Comparison of ENCODE assay signal across 8 mouse cellular contexts in the genomic region with DNA sequence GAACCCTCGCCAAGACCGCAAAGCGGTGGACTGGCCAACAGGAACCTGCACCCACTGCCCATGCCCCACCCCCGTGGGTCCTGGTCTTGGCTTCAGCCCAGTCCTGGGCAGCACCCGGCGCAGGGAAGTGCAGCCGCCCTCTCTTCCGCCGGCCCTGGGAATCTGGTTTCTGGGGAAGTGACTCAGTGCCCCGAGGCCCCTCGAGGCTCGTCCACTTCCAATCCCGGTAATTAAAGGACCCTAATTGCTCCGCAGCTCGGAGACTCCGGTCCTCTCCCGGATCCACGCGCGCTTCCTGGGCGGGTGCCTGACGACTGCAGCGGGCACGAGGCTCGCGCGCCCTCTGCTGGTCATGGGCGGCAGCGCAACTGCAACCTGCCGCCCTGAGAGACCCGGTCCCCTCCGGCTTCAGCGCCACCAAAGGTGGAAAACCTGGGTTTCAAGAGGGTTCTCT. TPM values are rescaled to one million over a fixed set of nuclear protein-coding genes. Genes with fewer than 3 reads are reported as not detected.
DNase-seq lines count a peak whose midpoint lies in the region; ATAC-seq and TF ChIP-seq lines count a peak whose summit lies in the region.

No protein-coding gene starts in this region.

- no peaks in the 10 kb centered on the region for H3K9me3 ChIP-seq in embryonic facial prominence, embryonic 15.5 days (replicated peaks)
- no peaks in the 10 kb centered on the region for H3K9me3 ChIP-seq in heart, embryonic 11.5 days (replicated peaks; ENCODE audit: control insufficient read depth, low read length)
- no peaks in the 10 kb centered on the region for H3K9me3 ChIP-seq in kidney, embryonic 15.5 days (replicated peaks)
- H3K9me3 ChIP-seq in liver, embryonic 13.5 days (replicated peaks): no peaks in the 10 kb centered on the region

- H3K4me1 ChIP-seq in bone marrow, adult 2 months (ENCODE audit: control insufficient read depth, insufficient read depth, low read length): peaks cover 2% of the 10 kb centered on the region; the same call in 1 of the 2 replicates
- H3K4me1 ChIP-seq in embryonic facial prominence, embryonic 15.5 days: peaks cover 34% of the 10 kb centered on the region
- H3K4me1 ChIP-seq in heart, embryonic 11.5 days (ENCODE audit: control insufficient read depth, insufficient read depth, low read length): peaks cover 24% of the 10 kb centered on the region
- peaks cover 50% of the 10 kb centered on the region for H3K4me1 ChIP-seq in kidney, embryonic 15.5 days
- peaks cover 50% of the 10 kb centered on the region for H3K4me1 ChIP-seq in liver, embryonic 13.5 days (replicated peaks)

- H3K4me3 ChIP-seq in bone marrow, adult 2 months (replicated peaks; ENCODE audit: control insufficient read depth, low read depth, low read length): peak overlapping the region; percentile 59
- H3K4me3 ChIP-seq in embryonic facial prominence, embryonic 15.5 days (replicated peaks): peak overlapping the region; percentile 58
- H3K4me3 ChIP-seq in heart, embryonic 11.5 days (ENCODE audit: low read depth, low read length): peak overlapping the region; percentile 51
- H3K4me3 ChIP-seq in kidney, embryonic 15.5 days (replicated peaks): peak overlapping the region; percentile 55
- peak overlapping the region; percentile 63 for H3K4me3 ChIP-seq in liver, embryonic 13.5 days (replicated peaks)

- WGBS in bone marrow, adult 2 months: 1% methylated on average over 33 of the region's 33 CpGs
- WGBS in embryonic facial prominence, embryonic 15.5 days: under 1% methylated on average over 33 of the region's 33 CpGs
- under 1% methylated on average over 33 of the region's 33 CpGs for WGBS in heart, embryonic 11.5 days (ENCODE audit: insufficient replicate concordance)
- under 1% methylated on average over 33 of the region's 33 CpGs for WGBS in kidney, embryonic 15.5 days
- under 1% methylated on average over 33 of the region's 33 CpGs for WGBS in liver, embryonic 13.5 days (ENCODE audit: insufficient replicate concordance)

- H3K36me3 ChIP-seq in embryonic facial prominence, embryonic 15.5 days: no peaks in the 10 kb centered on the region
- H3K36me3 ChIP-seq in heart, embryonic 11.5 days (ENCODE audit: control insufficient read depth, insufficient read depth, low read length): no peaks in the 10 kb centered on the region; the same call in 1 of the 2 replicates
- H3K36me3 ChIP-seq in kidney, embryonic 15.5 days: no peaks in the 10 kb centered on the region
- H3K36me3 ChIP-seq in liver, embryonic 13.5 days: no peaks in the 10 kb centered on the region
- no peaks in the 10 kb centered on the region for H3K36me3 ChIP-seq in splenic B cell, adult 2 months (ENCODE audit: control insufficient read depth, insufficient read depth, low read length, poor library complexity, severe bottlenecking)

- ATAC-seq in embryonic facial prominence, embryonic 15.5 days (ENCODE audit: insufficient number of reproducible peaks, low FRiP score, low TSS enrichment, low read depth): peak; percentile 41; the same call in 1 of the 2 replicates
- no peak; the same call in 1 of the 2 replicates for ATAC-seq in heart, embryonic 11.5 days (replicated peaks; ENCODE audit: insufficient number of reproducible peaks, low FRiP score, low TSS enrichment)
- peak; percentile 41 for ATAC-seq in kidney, embryonic 15.5 days (replicated peaks; ENCODE audit: low FRiP score)
- ATAC-seq in liver, embryonic 13.5 days (ENCODE audit: low read depth): peak; percentile 68

- H3K27me3 ChIP-seq in embryonic facial prominence, embryonic 15.5 days: peaks cover 22% of the 10 kb centered on the region
- H3K27me3 ChIP-seq in heart, embryonic 11.5 days (ENCODE audit: control insufficient read depth, insufficient read depth, low read length): peaks cover 16% of the 10 kb centered on the region
- 0 out of 2 replicates have a peak, but pooled peaks cover 6% of the 10 kb centered on the region for H3K27me3 ChIP-seq in kidney, embryonic 15.5 days
- H3K27me3 ChIP-seq in liver, embryonic 13.5 days: peaks cover 39% of the 10 kb centered on the region
- H3K27me3 ChIP-seq in splenic B cell, adult 2 months (ENCODE audit: control insufficient read depth, insufficient read depth, low read length, poor library complexity, severe bottlenecking): no peaks in the 10 kb centered on the region

- no peak overlapping the region; the same call in 1 of the 2 replicates for H3K27ac ChIP-seq in bone marrow, adult 2 months (ENCODE audit: control insufficient read depth, insufficient read depth, low read depth, low read length, poor library complexity)
- 0 out of 2 replicates have a peak overlapping the region, but pooled peaks have one; percentile 13 for H3K27ac ChIP-seq in embryonic facial prominence, embryonic 15.5 days (replicated peaks)
- H3K27ac ChIP-seq in heart, embryonic 11.5 days (ENCODE audit: low read depth, low read length): no peak overlapping the region
- H3K27ac ChIP-seq in kidney, embryonic 15.5 days: peak overlapping the region; percentile 51; the same call in 1 of the 2 replicates
- H3K27ac ChIP-seq in liver, embryonic 13.5 days: no peak overlapping the region

- DNase-seq in B cell, adult 2 months: peak; percentile 88 to 90
- DNase-seq in liver, embryonic 13.5 days: peak; percentile 71
- peak; percentile 57 to 78 for DNase-seq in natural killer cell, adult 2 months (ENCODE audit: low spot score in 2 of 2)
- peak; percentile 88 for DNase-seq in splenic B cell, adult 2 months (ENCODE audit: low read depth, low spot score)

- peak overlapping the region; percentile 90 for H3K4me2 ChIP-seq in embryonic facial prominence, embryonic 15.5 days (replicated peaks)
- H3K4me2 ChIP-seq in heart, embryonic 11.5 days: peak overlapping the region; percentile 83
- peak overlapping the region; percentile 92 for H3K4me2 ChIP-seq in kidney, embryonic 15.5 days
- peak overlapping the region; percentile 89 for H3K4me2 ChIP-seq in liver, embryonic 13.5 days

- H3K9ac ChIP-seq in embryonic facial prominence, embryonic 15.5 days: peak overlapping the region; percentile 45
- peak overlapping the region; percentile 66 for H3K9ac ChIP-seq in heart, embryonic 11.5 days (ENCODE audit: low read depth, low read length)
- peak overlapping the region; percentile 58 for H3K9ac ChIP-seq in kidney, embryonic 15.5 days
- H3K9ac ChIP-seq in liver, embryonic 13.5 days: peak overlapping the region; percentile 75

- peak; percentile 31; the same call in 1 of the 2 replicates for TF ChIP-seq POLR2A in bone marrow, adult 2 months (IDR thresholded peaks at IDR 0.05; ENCODE audit: borderline replicate concordance, control insufficient read depth, low read depth, low read length)

- peak; percentile 92 for TF ChIP-seq CTCF in bone marrow, adult 2 months (IDR thresholded peaks at IDR 0.05; ENCODE audit: control insufficient read depth, insufficient read depth, low read length)

RNA-seq across cellular contexts. Expression of a gene that starts 5.2 kb away (rescaled TPM):
- 17.1 and 36.8 TPM in 2 replicates for polyA plus RNA-seq in bone marrow, adult 2 months (2011; ENCODE audit: insufficient read depth, insufficient read length, low replicate concordance, missing spikeins)
- polyA plus RNA-seq in embryonic facial prominence, embryonic 15.5 days (2015; fragmentation: Nextera tagmentation; extraction: Ambion mirVana): 17.5 and 18.7 TPM in 2 replicates
- 16.8 and 17.2 TPM in 2 replicates for polyA plus RNA-seq in heart, embryonic 11.5 days (2014; fragmentation: Nextera tagmentation; extraction: Ambion mirVana)
- polyA plus RNA-seq in kidney, embryonic 15.5 days (2015; fragmentation: Nextera tagmentation; extraction: Ambion mirVana): 18.6 and 19.4 TPM in 2 replicates
- 6.1 TPM in 2 replicates for polyA plus RNA-seq in liver, embryonic 13.5 days (2015; fragmentation: Nextera tagmentation; extraction: Ambion mirVana)

RNA-seq across cellular contexts. Expression of a gene that starts 6.1 kb away (rescaled TPM):
- 2.6 and 6.7 TPM in 2 replicates for polyA plus RNA-seq in bone marrow, adult 2 months (2011; ENCODE audit: insufficient read depth, insufficient read length, low replicate concordance, missing spikeins)
- 28.1 and 31.6 TPM in 2 replicates for polyA plus RNA-seq in embryonic facial prominence, embryonic 15.5 days (2015; fragmentation: Nextera tagmentation; extraction: Ambion mirVana)
- polyA plus RNA-seq in heart, embryonic 11.5 days (2014; fragmentation: Nextera tagmentation; extraction: Ambion mirVana): 10.6 and 11.8 TPM in 2 replicates
- 27.7 and 29.0 TPM in 2 replicates for polyA plus RNA-seq in kidney, embryonic 15.5 days (2015; fragmentation: Nextera tagmentation; extraction: Ambion mirVana)
- 3.7 and 4.0 TPM in 2 replicates for polyA plus RNA-seq in liver, embryonic 13.5 days (2015; fragmentation: Nextera tagmentation; extraction: Ambion mirVana)

Comparison
In these comparisons a context has a peak if more than half of its experiments do, and no peak if none do; other contexts are left out.
1. H3K27ac ChIP-seq: peak in embryonic facial prominence, embryonic 15.5 days (single experiment) and kidney, embryonic 15.5 days (single experiment); none in bone marrow, adult 2 months (single experiment), heart, embryonic 11.5 days (single experiment) and liver, embryonic 13.5 days (single experiment).
2. Peak in every context shown above with its lines, with median percentiles within 50 percentile points of each other: DNase-seq, H3K4me3 ChIP-seq, H3K4me2 ChIP-seq and H3K9ac ChIP-seq.